Comparison of ENCODE assay signal across 18 mouse cellular contexts in the genomic region with DNA sequence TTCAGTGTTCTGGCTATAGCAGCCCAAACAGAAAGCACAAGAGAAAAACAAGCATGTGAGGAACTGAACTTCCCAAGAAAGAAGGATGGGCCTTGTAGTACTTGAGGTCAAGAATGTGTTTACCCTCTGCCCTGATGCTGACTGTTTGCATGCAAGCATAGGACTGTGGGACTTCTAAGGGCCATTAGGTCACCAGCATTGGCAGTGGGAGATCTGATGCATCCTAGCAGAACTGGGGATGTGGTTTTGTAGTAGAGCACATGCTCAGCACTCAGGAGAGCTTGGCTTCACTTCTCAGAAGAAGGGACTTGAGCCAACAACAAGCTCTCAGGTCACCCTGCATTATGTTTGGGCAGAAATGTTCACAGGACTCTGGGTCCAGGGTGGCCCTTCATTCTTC.
DNase-seq lines count a peak whose midpoint lies in the region; ATAC-seq and TF ChIP-seq lines count a peak whose summit lies in the region.
"Had no signal": no experiment of that assay in that cellular context is flagged by ENCODE, and none has a peak within 500 bp of the region (broad histone marks: within the 10 kb centered on the region; RNA-seq: fewer than 3 reads in every experiment).

No protein-coding gene starts in this region.

- H3K36me3 ChIP-seq in lung, embryonic 14.5 days (ENCODE audit: insufficient read depth) = no peaks in the 10 kb centered on the region
- H3K36me3 ChIP-seq: embryonic facial prominence, embryonic 12.5 days; forebrain, embryonic 15.5 days; heart, embryonic 10.5 days; limb, embryonic 15.5 days had no signal

- peak; percentile 18 to 36 for DNase-seq in heart, adult 18-20 months
- DNase-seq in heart, adult 8-10 months (ENCODE audit: low spot score) = no peak
- peak; percentile 5 for DNase-seq in urinary bladder, postnatal 14 days (ENCODE audit: low spot score)
- DNase-seq in urinary bladder, adult 18-20 months (ENCODE audit: low spot score in 2 of 2) = no peak
- DNase-seq in lung, embryonic 14.5 days = peak; percentile 10
- DNase-seq in cerebellum, adult 18-20 months = no peak
- no peak for DNase-seq in frontal cortex, postnatal 10 days (ENCODE audit: low spot score in 2 of 2)
- DNase-seq in layer of hippocampus, adult 2 months (ENCODE audit: low spot score in 2 of 2) = no peak
- DNase-seq: adrenal gland, postnatal 25 days; cerebellum, adult 8-10 months; midbrain, embryonic 14.5 days; right cerebral cortex, postnatal 14 days; thymus, adult 2 months had no signal

- H3K9ac ChIP-seq in lung, embryonic 14.5 days = no peak overlapping the region
- H3K9ac ChIP-seq: embryonic facial prominence, embryonic 12.5 days; forebrain, embryonic 15.5 days; limb, embryonic 15.5 days had no signal

- H3K27ac ChIP-seq in lung, embryonic 14.5 days (ENCODE audit: low read depth) = no peak overlapping the region
- H3K27ac ChIP-seq in layer of hippocampus, adult 2 months = no peak overlapping the region
- H3K27ac ChIP-seq: embryonic facial prominence, embryonic 12.5 days; forebrain, embryonic 15.5 days; heart, embryonic 10.5 days; limb, embryonic 15.5 days had no signal

- no peaks in the 10 kb centered on the region for H3K27me3 ChIP-seq in lung, embryonic 14.5 days (ENCODE audit: insufficient read depth, low read length)
- H3K27me3 ChIP-seq: embryonic facial prominence, embryonic 12.5 days; Patski had no signal

- ATAC-seq in lung, embryonic 14.5 days (ENCODE audit: insufficient read depth) = peak; percentile 58; the same call in 1 of the 2 replicates
- ATAC-seq: forebrain, embryonic 15.5 days; Patski had no signal

- no peak for TF ChIP-seq CTCF in lung, embryonic 14.5 days (IDR thresholded peaks at IDR 0.05; ENCODE audit: low read depth)
- TF ChIP-seq CTCF in layer of hippocampus, adult 2 months (conservative IDR thresholded peaks at IDR 0.05) = no peak

- H3K4me2 ChIP-seq in lung, embryonic 14.5 days = no peak overlapping the region
- H3K4me2 ChIP-seq: embryonic facial prominence, embryonic 12.5 days; forebrain, embryonic 15.5 days; limb, embryonic 15.5 days had no signal

- no peaks in the 10 kb centered on the region for H3K9me3 ChIP-seq in lung, embryonic 14.5 days (ENCODE audit: low read depth, low read length)
- H3K9me3 ChIP-seq: embryonic facial prominence, embryonic 12.5 days; forebrain, embryonic 15.5 days; heart, embryonic 10.5 days; limb, embryonic 15.5 days had no signal

- H3K4me3 ChIP-seq in lung, embryonic 14.5 days (ENCODE audit: low read depth, low read length) = no peak overlapping the region
- no peak overlapping the region for H3K4me3 ChIP-seq in layer of hippocampus, adult 2 months
- H3K4me3 ChIP-seq: embryonic facial prominence, embryonic 12.5 days; forebrain, embryonic 15.5 days; heart, embryonic 10.5 days; limb, embryonic 15.5 days had no signal

- no peaks in the 10 kb centered on the region for H3K4me1 ChIP-seq in lung, embryonic 14.5 days (ENCODE audit: insufficient read depth)
- H3K4me1 ChIP-seq: embryonic facial prominence, embryonic 12.5 days; heart, embryonic 10.5 days had no signal

Comparison
In these comparisons a context has a peak if more than half of its experiments do, and no peak if none do; other contexts are left out.
1. DNase-seq: peak in heart, adult 18-20 months (2 of 2), urinary bladder, postnatal 14 days (single experiment) and lung, embryonic 14.5 days (single experiment); none in heart, adult 8-10 months (single experiment), urinary bladder, adult 18-20 months (0 of 2), cerebellum, adult 18-20 months (0 of 2), frontal cortex, postnatal 10 days (0 of 2) and layer of hippocampus, adult 2 months (0 of 2).